Mouse (Mus musculus): ENCODE results near the gene Acsl5. TPM values are rescaled to one million over a fixed set of nuclear protein-coding genes. Genes with fewer than 3 reads are reported as not detected.
A peak's percentile ranks its signal among the peaks of the same experiment; 100 is the strongest.

The Acsl5 gene
- polyA plus RNA-seq, 1 experiment, result 33.8 TPM

DNA sequence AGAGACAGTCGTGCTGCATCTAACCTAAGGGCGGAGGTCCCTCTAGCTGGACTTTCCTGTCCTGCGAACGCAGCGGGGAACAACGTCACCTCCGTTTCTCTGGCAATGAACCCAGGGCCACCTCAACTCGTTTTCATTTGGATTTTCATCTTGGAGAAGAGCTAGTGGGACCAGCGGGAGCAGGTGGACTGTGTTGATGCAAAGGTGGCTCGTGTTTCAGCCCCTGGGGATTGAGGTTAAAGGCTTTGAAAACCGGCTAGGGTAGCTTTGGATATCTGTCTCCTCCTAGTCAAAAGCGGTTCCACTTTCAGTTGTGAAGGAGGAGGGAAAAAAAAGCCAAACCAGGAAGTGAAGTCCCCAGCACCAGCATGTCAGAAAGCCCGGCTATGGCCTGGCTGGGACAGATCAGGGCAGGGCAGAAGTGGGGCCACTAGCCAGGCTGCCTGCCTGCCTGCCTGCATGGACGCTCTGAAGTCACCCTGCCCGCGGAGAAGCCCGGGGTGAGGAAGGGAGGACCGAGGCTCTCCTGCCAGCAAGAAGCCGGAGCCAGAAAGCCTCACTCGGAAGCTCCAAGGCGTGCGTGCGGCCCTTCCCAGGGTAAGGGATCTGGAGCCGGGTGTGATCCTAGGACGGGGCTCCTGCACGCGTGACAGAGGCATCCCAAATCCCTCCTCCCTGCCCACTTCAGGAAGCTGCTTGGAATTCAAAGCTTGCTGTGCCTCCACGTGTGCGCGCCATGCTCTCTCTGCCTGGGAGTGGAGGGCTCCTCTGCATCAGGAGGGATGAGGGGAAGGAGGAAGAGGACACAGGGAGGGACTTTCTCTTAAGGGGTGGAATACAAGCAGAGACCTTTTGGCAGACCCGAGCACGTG lies 2.1 kb downstream of the Acsl5 start:
- peak overlapping the region; percentile 51 for H3K4me3 ChIP-seq (ENCODE audit: insufficient read depth, low read length)
- peaks cover 2% of the 10 kb centered on the region for H3K4me1 ChIP-seq (ENCODE audit: control insufficient read depth, insufficient read depth, low read length)
- peak overlapping the region; percentile 36 for H3K27ac ChIP-seq (ENCODE audit: insufficient read depth, low read length)
- TF ChIP-seq POLR2A (IDR thresholded peaks at IDR 0.05; ENCODE audit: extremely low read depth, insufficient read depth, low read length), result peak; percentile 49; the same call in 1 of the 2 replicates
- TF ChIP-seq CTCF (IDR thresholded peaks at IDR 0.05; ENCODE audit: extremely low read depth, insufficient read depth, low read length), result no peak

- H3K4me3 ChIP-seq (ENCODE audit: insufficient read depth, low read length), result peak overlapping the region; percentile 51
- H3K4me1 ChIP-seq (ENCODE audit: control insufficient read depth, insufficient read depth, low read length), result peaks cover 2% of the 10 kb centered on the region
- H3K27ac ChIP-seq (ENCODE audit: insufficient read depth, low read length), result no peak overlapping the region
- TF ChIP-seq CTCF (IDR thresholded peaks at IDR 0.05; ENCODE audit: extremely low read depth, insufficient read depth, low read length) (no peak), POLR2A (IDR thresholded peaks at IDR 0.05; ENCODE audit: extremely low read depth, insufficient read depth, low read length) (no peak)
Measured at GRCm38 (mm10) chr19:55254513-55255016, 2.8 kb downstream of the Acsl5 start.

DNA sequence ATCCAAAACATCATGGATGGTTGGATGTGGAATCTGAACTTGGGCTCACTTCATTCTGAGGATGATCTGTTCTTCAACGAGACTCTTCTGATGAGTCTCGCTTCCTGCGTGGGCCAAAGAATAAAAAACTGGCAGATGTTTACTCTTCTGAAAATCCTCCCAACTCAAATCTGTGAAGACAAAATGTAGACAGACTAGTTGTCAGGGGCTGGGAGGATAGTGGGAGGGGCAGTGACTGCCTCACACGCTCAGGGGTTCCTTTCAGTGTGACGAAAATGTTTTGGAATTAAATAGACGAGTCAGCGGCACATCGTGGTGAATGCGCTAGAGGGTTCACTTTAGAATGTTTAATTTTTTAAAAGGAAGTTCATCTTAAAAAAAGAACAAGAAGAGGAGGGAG lies 4.4 kb downstream of the Acsl5 start:
- Histone ChIP-seq H3K4me1 (ENCODE audit: control insufficient read depth, insufficient read depth, low read length) (peaks cover 2% of the 10 kb centered on the region), H3K4me3 (ENCODE audit: insufficient read depth, low read length) (peak overlapping the region; percentile 13; the same call in 1 of the 2 replicates), H3K27ac (ENCODE audit: insufficient read depth, low read length) (no peak overlapping the region)
- no peak for TF ChIP-seq CTCF (IDR thresholded peaks at IDR 0.05; ENCODE audit: extremely low read depth, insufficient read depth, low read length)
- no peak for TF ChIP-seq POLR2A (IDR thresholded peaks at IDR 0.05; ENCODE audit: extremely low read depth, insufficient read depth, low read length)

GRCm38 (mm10) chr19:55257656-55258375 lies 6.1 kb downstream of the Acsl5 start:
- no peak overlapping the region for H3K4me3 ChIP-seq (ENCODE audit: insufficient read depth, low read length)
- no peak for TF ChIP-seq POLR2A (IDR thresholded peaks at IDR 0.05; ENCODE audit: extremely low read depth, insufficient read depth, low read length)
- TF ChIP-seq CTCF (IDR thresholded peaks at IDR 0.05; ENCODE audit: extremely low read depth, insufficient read depth, low read length), result no peak
- no peak overlapping the region for H3K27ac ChIP-seq (ENCODE audit: insufficient read depth, low read length)
- peaks cover 2% of the 10 kb centered on the region for H3K4me1 ChIP-seq (ENCODE audit: control insufficient read depth, insufficient read depth, low read length)

- Histone ChIP-seq H3K4me3 (ENCODE audit: insufficient read depth, low read length) (no peak overlapping the region), H3K27ac (ENCODE audit: insufficient read depth, low read length) (no peak overlapping the region), H3K4me1 (ENCODE audit: control insufficient read depth, insufficient read depth, low read length) (peaks cover 2% of the 10 kb centered on the region)
- TF ChIP-seq POLR2A (IDR thresholded peaks at IDR 0.05; ENCODE audit: extremely low read depth, insufficient read depth, low read length), result no peak
- no peak for TF ChIP-seq CTCF (IDR thresholded peaks at IDR 0.05; ENCODE audit: extremely low read depth, insufficient read depth, low read length)
Measured at GRCm38 (mm10) chr19:55258514-55258913, 6.8 kb downstream of the Acsl5 start.

DNA sequence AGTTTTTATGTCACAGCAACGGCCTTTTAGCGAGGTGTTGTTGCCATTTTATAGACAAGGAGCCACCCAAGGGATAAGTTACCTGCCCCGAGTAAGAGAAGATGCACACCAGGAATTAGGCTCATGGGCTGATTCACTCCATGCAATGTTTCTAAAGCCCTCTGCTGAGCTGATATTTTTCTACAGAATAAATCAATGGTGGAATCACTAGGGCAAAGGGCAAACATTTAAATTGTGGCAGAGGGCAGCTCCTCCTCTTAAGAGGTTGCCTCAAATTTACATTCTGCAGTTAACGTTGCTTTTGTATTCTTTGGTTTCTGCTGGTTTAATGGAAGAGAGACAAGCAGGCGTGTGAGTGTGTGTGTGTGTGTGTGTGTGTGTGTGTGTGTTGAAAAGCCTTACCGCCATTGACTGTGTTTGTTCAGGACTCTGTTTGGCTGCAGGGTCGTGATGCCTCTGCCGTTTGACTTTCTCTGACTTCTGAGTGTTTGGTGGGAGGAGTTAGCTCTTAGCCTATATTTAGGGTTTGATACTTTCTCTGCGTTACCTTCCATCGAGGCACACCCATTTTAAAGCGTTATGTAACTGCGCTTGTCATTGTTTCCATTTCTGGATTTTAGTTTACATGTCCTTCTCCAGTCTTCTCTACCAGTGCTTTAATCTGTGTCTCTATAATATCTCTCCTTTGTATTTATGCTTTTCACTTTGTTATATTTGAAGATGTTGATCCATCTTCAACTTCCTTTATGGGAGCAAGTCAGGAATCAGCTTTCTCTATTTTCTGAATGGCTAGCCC lies 8.8 kb downstream of the Acsl5 start:
- H3K27ac ChIP-seq (ENCODE audit: insufficient read depth, low read length), result no peak overlapping the region
- H3K4me1 ChIP-seq (ENCODE audit: control insufficient read depth, insufficient read depth, low read length), result peaks cover 2% of the 10 kb centered on the region
- no peak overlapping the region for H3K4me3 ChIP-seq (ENCODE audit: insufficient read depth, low read length)
- TF ChIP-seq POLR2A (IDR thresholded peaks at IDR 0.05; ENCODE audit: extremely low read depth, insufficient read depth, low read length) (no peak), CTCF (IDR thresholded peaks at IDR 0.05; ENCODE audit: extremely low read depth, insufficient read depth, low read length) (no peak)

DNA sequence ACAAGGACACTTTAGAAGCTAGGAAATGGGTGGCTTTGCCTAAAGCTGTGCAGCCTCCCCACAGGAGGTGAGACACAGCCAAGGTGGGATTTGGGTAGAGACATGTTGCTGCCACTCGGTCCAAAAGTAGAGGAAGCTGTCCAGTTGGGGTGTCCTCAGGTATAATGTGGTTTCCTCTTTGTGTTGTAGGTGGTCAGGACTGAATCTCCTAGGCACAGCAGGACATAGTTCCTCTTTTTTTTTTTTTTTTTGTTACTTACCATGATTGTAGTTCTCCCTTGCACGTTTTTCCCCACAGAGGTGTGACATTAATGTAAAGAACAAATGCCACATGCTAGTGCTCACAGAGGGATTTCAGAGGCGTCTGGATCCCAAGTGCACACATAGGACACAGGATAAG lies 13.5 kb downstream of the Acsl5 start:
- TF ChIP-seq POLR2A (IDR thresholded peaks at IDR 0.05; ENCODE audit: extremely low read depth, insufficient read depth, low read length), result no peak
- TF ChIP-seq CTCF (IDR thresholded peaks at IDR 0.05; ENCODE audit: extremely low read depth, insufficient read depth, low read length), result no peak
- no peak overlapping the region for H3K4me3 ChIP-seq (ENCODE audit: insufficient read depth, low read length)
- no peak overlapping the region for H3K27ac ChIP-seq (ENCODE audit: insufficient read depth, low read length)
- no peaks in the 10 kb centered on the region for H3K4me1 ChIP-seq (ENCODE audit: control insufficient read depth, insufficient read depth, low read length)

GRCm38 (mm10) chr19:55266786-55267185 lies 15.0 kb downstream of the Acsl5 start:
- no peak overlapping the region for H3K27ac ChIP-seq (ENCODE audit: insufficient read depth, low read length)
- TF ChIP-seq POLR2A (IDR thresholded peaks at IDR 0.05; ENCODE audit: extremely low read depth, insufficient read depth, low read length) (no peak), CTCF (IDR thresholded peaks at IDR 0.05; ENCODE audit: extremely low read depth, insufficient read depth, low read length) (no peak)
- no peak overlapping the region for H3K4me3 ChIP-seq (ENCODE audit: insufficient read depth, low read length)
- no peaks in the 10 kb centered on the region for H3K4me1 ChIP-seq (ENCODE audit: control insufficient read depth, insufficient read depth, low read length)

GRCm38 (mm10) chr19:55268150-55268549 lies 16.4 kb downstream of the Acsl5 start:
- Histone ChIP-seq H3K4me3 (ENCODE audit: insufficient read depth, low read length) (no peak overlapping the region), H3K27ac (ENCODE audit: insufficient read depth, low read length) (no peak overlapping the region), H3K4me1 (ENCODE audit: control insufficient read depth, insufficient read depth, low read length) (no peaks in the 10 kb centered on the region)
- TF ChIP-seq CTCF (IDR thresholded peaks at IDR 0.05; ENCODE audit: extremely low read depth, insufficient read depth, low read length) (no peak), POLR2A (IDR thresholded peaks at IDR 0.05; ENCODE audit: extremely low read depth, insufficient read depth, low read length) (no peak)
